Mouse (Mus musculus) spleen, adult 2 months (tissue): ENCODE results near the gene Rab11fip5.

Experiments
- CTCF ChIP-seq: fragments of 200-500 bp; IDR thresholded peaks from 2 replicates; pipeline ENCODE4 v1.5.1; 2011; ENCODE audit warnings: mild to moderate bottlenecking, inconsistent platforms; ENCODE audit not compliant: insufficient read depth, insufficient read length, insufficient replicate concordance; ENCODE audit errors: extremely low read depth
- POLR2A ChIP-seq: fragments of 200-500 bp; IDR thresholded peaks from 2 replicates; pipeline ENCODE4 v1.6.1; 2011; ENCODE audit warnings: low read depth, low read length, inconsistent platforms

GRCm38 (mm10) chr6:85355753-85356152 is 18.7 kb downstream of the Rab11fip5 start:
- TF ChIP-seq CTCF (no peak), POLR2A (no peak)
